Mouse (Mus musculus): ENCODE results near the gene Fbxo46. TPM values are rescaled to one million over a fixed set of nuclear protein-coding genes. Genes with fewer than 3 reads are reported as not detected.

Fbxo46 gene
- total RNA-seq, 2 experiments from 2014 or later, result 2.3 to 3.0 TPM

GRCm38 (mm10) chr7:19164189-19164588 is 44.5 kb downstream of the Fbxo46 start:
- Histone ChIP-seq H3K27ac (no peak overlapping the region), H3K4me3 (no peak overlapping the region)
- TF ChIP-seq CTCF (IDR thresholded peaks at IDR 0.05), result no peak
- no peak for DNase-seq
- intact Hi-C loops (cut with DNase I), result no loop called here

DNA sequence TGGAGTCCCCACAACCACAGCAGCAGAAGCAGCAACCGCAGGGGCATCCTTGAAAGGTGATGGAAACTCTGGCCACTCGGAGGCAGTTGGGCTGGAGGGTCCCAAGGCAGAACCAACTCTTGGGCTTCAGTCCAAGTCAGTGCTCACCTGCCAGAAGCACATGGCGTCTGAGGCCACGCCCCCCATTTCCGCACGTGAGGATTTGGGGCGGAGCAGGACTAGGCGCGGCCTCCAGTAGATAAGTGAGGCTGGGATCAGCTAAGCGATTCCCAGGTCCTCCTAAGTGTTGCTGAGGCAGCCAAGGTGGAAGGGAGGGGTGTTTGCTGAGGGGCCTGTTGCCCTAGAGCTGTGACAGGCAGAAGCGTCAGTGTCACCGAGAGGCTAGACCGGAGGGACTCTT is 45.3 kb downstream of the Fbxo46 start:
- intact Hi-C loops (cut with DNase I), result no loop called here
- no peak overlapping the region for H3K4me3 ChIP-seq
- no peak for TF ChIP-seq CTCF (IDR thresholded peaks at IDR 0.05)
- DNase-seq, result no peak
- H3K27ac ChIP-seq, result no peak overlapping the region

GRCm38 (mm10) chr7:19165656-19166423 is 46.2 kb downstream of the Fbxo46 start, which contains the start of gene Gipr:
Gipr (minus strand) TSS chr7:19166127.
- no peak for TF ChIP-seq CTCF (IDR thresholded peaks at IDR 0.05)
- peak; percentile 64 for DNase-seq
- Histone ChIP-seq H3K27ac (no peak within 1 kb of the TSS), H3K4me3 (peak within 1 kb of the TSS; percentile 34; the same call in 1 of the 2 replicates)
- intact Hi-C loops (cut with DNase I), result no loop called here

- DNase-seq, result no peak
- TF ChIP-seq CTCF (IDR thresholded peaks at IDR 0.05), result peak; percentile 25; the same call in 1 of the 2 replicates
- Histone ChIP-seq H3K4me3 (no peak overlapping the region), H3K27ac (no peak overlapping the region)
- intact Hi-C loops (cut with DNase I), result no loop called here
These were observed 47.3 kb downstream of the Fbxo46 start for GRCm38 (mm10) chr7:19166990-19167389.

DNA sequence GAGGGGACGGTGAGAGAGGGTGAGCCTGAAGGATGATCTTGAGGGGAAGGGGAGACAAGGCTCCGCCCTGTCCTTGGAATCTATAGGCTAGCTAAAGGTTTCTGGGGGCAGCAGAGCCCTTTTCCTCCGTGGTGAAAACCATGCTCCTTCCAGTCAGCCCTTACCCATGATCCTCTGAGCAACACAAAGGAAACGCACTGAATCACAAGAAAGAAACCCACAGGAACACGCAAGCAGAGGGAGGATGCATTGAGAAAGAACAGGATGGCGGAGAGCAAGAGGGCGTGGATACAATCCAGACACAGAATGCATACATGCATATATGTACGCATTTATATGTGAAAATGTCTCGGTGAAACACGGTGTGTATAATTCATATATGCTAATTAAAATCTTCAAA is 49.8 kb downstream of the Fbxo46 start:
- DNase-seq, result no peak
- no peak for TF ChIP-seq CTCF (IDR thresholded peaks at IDR 0.05)

GRCm38 (mm10) chr7:19170142-19170541 is 50.5 kb downstream of the Fbxo46 start:
- 0 out of 2 replicates have a peak overlapping the region, but pooled peaks have one; percentile 21 for H3K4me3 ChIP-seq
- peak; percentile 62 for DNase-seq
- no peak for TF ChIP-seq CTCF (IDR thresholded peaks at IDR 0.05)
- peak overlapping the region; percentile 74 for H3K27ac ChIP-seq
- intact Hi-C loops (cut with DNase I), result no loop called here

More for the DNA sequence above, 49.8 kb downstream of the Fbxo46 start:
- intact Hi-C loops (cut with DNase I), result no loop called here
- H3K27ac ChIP-seq, result peak overlapping the region; percentile 74; the same call in 1 of the 2 replicates
- no peak overlapping the region for H3K4me3 ChIP-seq

DNA sequence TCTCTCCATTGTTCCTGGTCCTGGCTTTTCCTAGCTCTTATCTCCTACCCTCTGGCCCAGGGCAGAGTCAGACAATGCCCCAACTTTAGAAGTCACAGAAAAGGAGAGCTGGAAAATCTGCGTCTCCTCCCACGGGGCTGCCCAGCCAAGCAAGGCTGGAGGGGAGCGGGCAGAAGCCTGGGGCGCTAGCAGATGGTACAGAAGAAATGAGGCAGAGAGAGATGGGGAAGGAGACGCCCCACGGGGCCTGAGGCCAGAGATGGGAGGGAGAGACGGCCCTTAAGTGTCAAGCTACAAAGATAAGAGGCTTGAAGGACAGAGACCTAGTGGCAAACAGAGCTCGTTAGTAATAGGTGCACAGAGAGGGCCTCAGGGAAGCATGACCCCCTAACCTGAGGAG is 52.2 kb downstream of the Fbxo46 start:
- Histone ChIP-seq H3K27ac (no peak overlapping the region), H3K4me3 (no peak overlapping the region)
- TF ChIP-seq CTCF (IDR thresholded peaks at IDR 0.05), result no peak
- DNase-seq, result no peak
- intact Hi-C loops (cut with DNase I), result no loop called here

DNA sequence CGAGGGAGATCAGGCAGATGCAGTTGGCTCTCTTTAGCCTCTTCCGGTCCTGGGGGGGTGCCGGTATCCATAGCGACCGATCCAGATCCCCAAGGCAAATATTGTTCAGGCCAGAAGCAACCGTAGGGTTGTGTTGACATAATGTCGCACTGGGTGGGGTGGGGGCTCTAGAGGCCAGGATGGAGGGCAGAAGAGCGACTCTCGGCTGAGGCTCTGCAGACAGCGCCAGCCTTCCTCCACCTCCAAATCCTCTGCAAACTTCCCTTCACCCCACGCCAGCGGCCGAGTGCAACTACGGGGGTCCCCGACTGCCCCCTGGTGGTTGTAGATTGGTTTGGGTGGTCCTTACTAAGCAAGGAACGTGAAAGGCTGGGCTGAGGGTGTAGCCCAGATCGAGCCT is 53.2 kb downstream of the Fbxo46 start:
- peak overlapping the region; percentile 57 for H3K4me3 ChIP-seq
- peak; percentile 83 for TF ChIP-seq CTCF (IDR thresholded peaks at IDR 0.05)
- intact Hi-C loops (cut with DNase I), result loop anchor here (1.0 kb wide), 1 partner anchor 16 kb away; no protein-coding TSS in a partner anchor
- peak; percentile 86 for DNase-seq
- no peak overlapping the region for H3K27ac ChIP-seq

GRCm38 (mm10) chr7:19175708-19176515 is 56.3 kb downstream of the Fbxo46 start, which contains the start of gene Eml2:
Eml2 (plus strand) TSS chr7:19176421.
- intact Hi-C loops (cut with DNase I), result loop anchor here (5.0 kb wide), 1 partner anchor 106 kb away; the partner anchor contains the start of genes Ppm1n and Rtn2
- DNase-seq, result peak; percentile 78
- Histone ChIP-seq H3K27ac (peak within 1 kb of the TSS; percentile 65), H3K4me3 (peak within 1 kb of the TSS; percentile 39)
- TF ChIP-seq CTCF (IDR thresholded peaks at IDR 0.05), result no peak

- no peak for TF ChIP-seq CTCF (IDR thresholded peaks at IDR 0.05)
- DNase-seq, result no peak
- intact Hi-C loops (cut with DNase I), result loop anchor here (5.0 kb wide), 1 partner anchor 106 kb away; the partner anchor contains the start of genes Ppm1n and Rtn2
- Histone ChIP-seq H3K27ac (no peak overlapping the region), H3K4me3 (no peak overlapping the region)
These were observed 56.9 kb downstream of the Fbxo46 start for GRCm38 (mm10) chr7:19176516-19176947.

- Histone ChIP-seq H3K27ac (no peak overlapping the region), H3K4me3 (no peak overlapping the region)
- TF ChIP-seq CTCF (IDR thresholded peaks at IDR 0.05), result no peak
- intact Hi-C loops (cut with DNase I), result loop anchor here (5.0 kb wide), 1 partner anchor 105 kb away; the partner anchor contains the start of genes Ppm1n and Rtn2
- no peak for DNase-seq
These were observed 57.6 kb downstream of the Fbxo46 start for GRCm38 (mm10) chr7:19177216-19177615.

DNA sequence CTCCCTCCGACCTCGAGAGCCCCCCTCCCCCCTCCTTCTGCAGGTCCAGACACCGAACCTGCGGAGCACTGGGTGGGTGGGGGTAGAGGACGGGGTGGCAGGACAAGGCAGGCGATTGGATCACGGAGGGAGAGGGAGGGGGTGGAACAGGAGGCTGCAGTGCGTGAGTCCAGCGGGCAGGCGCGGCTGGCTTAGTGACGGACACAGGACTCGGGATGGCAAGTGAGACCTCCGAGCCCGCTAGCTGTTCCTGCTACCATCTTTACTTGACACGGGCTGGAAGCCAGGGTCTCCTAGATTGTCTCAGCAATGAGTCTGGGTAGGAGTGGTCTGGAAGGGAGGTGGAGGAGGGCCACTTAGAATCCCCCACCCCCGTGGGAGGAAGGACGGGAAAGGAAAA is 58.4 kb downstream of the Fbxo46 start:
- DNase-seq, result no peak
- Histone ChIP-seq H3K4me3 (no peak overlapping the region), H3K27ac (no peak overlapping the region)
- intact Hi-C loops (cut with DNase I), result loop anchor here (2.0 to 5.0 kb wide), 3 partner anchors 31 to 123 kb away; partner anchors contain the start of genes Ppm1n and Rtn2
- TF ChIP-seq CTCF (IDR thresholded peaks at IDR 0.05), result no peak
